Mouse (Mus musculus): ENCODE data around the gene Sik3.

DNA sequence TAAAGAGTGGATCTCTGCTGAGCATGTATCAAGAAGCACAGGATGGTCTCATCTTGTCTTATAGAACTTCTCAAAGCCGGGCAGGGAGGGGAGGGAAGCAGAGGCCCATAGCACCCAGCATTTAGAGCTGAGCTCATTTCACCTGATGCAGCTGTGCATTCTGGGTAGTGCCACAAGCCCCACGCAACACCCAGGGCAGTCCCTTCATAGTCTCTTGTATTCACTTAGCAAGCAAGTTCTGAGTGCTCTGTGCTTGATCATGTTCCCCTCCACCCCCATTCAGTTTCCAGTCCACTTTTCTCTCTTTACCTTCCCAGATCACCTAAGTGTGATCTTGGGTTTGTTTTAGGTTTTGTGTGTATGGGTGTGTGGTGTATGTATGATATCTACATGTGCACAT is 159.6 kb downstream of the Sik3 start:
- TF ChIP-seq CTCF (IDR thresholded peaks at IDR 0.05; ENCODE audit: insufficient read depth, low read length) (no peak), POLR2A (IDR thresholded peaks at IDR 0.05; ENCODE audit: borderline replicate concordance, extremely low read depth, low read depth, low read length) (no peak)

Data from lung, adult 2 months (tissue).